Mouse (Mus musculus): ENCODE measurements around the gene Gpr137b.
A peak's percentile ranks its signal among the peaks of the same experiment; 100 is the strongest.
"Not testable (repeated sequence)": the region's sequence is repeated elsewhere in the genome, so short reads cannot be mapped to it uniquely, and the experiment has no call there.

The Gpr137b gene

DNA sequence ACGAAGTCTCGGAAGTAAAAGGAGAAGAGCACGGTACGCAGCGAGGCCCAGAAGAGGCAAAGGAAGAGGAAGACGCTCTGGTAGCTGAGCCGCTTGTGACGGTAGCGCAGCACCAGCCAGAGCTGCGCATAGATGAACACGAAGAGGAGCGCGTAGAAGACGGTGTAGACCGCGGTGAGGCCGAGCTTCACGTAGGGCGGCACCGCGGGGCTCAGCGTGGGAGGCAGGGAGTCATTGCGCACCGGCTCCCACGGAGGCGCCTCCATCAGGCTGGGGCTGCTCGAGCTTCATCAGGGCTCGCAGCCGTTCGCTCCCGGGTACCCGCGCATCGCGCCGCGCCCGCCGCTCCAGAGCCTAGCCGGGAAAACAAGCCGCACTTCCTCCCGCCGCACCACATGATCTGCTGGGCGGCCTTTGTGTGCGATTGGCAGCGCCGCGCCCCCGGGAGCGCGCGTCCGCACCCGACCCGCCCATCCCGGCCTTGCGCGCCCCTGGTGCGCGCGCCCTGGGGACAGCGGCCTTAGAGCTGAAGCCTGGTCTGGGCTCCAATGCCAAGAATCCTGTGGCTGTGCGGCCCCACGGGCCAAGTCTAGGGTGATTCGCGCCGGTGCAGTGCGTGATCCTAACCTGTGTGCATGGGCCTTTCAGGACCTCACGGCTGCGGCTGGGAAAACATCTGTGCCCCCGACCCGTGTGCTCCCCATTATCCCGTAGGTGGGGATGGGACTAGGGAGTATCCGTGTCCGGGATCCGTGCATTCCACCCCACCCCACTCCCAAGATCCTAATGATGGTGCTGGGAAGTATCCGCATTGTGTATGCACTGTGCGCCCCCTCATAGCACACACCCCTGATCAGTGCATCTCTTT, at the start of gene Gpr137b:
TSS of gene Gpr137b (minus strand) at position 787 of the 868 bp plus-strand sequence.
- peak; percentile 26 for DNase-seq (ENCODE audit: low read depth, low spot score)

- DNase-seq (ENCODE audit: low read depth, low spot score), result not testable (repeated sequence)
Measured at GRCm38 (mm10) chr13:13438112-13438953, 44.5 kb upstream of the Gpr137b start.

- DNase-seq (ENCODE audit: low read depth, low spot score), result not testable (repeated sequence)
Measured at GRCm38 (mm10) chr13:13437460-13438015, 43.7 kb upstream of the Gpr137b start, which contains the start of gene Nid1. Nid1 (plus strand) TSS chr13:13437551.

GRCm38 (mm10) chr13:13436161-13436560, 42.3 kb upstream of the Gpr137b start:
- not testable (repeated sequence) for DNase-seq (ENCODE audit: low read depth, low spot score)

- DNase-seq (ENCODE audit: low read depth, low spot score), result not testable (repeated sequence)
Measured at GRCm38 (mm10) chr13:13423301-13423700, 29.5 kb upstream of the Gpr137b start.

DNA sequence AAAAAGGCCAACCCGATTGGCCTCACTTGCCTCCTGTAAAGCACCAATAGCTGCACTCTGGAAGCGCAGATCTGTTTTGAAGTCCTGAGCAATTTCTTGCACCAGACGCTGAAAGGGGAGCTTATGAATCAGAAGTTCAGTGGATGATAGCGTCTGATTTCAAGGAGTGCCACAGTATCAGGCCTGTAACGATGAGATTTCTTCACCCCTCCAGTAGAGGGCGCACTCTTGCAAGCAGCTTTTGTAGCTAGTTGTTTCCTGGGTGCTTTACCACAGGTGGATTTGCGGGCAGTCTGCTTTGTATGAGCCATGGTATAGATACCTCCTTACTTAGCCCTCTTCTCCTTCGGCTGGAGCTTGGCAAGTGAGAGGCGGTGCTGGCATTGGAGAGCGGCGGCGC, 25.0 kb upstream of the Gpr137b start:
- DNase-seq (ENCODE audit: low read depth, low spot score), result not testable (repeated sequence)

DNA sequence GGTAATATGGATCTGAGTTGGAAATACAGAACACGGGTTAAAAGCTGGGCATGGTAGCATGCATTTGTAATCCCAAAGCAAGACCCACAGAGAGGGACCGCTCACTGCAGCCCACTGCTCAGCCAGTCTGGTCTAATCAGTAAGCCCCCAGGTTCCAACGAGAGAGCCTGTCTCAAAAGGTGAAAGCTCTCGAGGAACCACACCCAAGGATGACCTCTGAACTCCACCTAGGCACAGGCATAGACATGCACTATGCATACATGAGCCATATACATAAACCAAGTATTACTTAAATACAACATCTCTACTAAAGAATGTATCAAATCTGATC, 22.2 kb upstream of the Gpr137b start:
- not testable (repeated sequence) for DNase-seq (ENCODE audit: low read depth, low spot score)

DNA sequence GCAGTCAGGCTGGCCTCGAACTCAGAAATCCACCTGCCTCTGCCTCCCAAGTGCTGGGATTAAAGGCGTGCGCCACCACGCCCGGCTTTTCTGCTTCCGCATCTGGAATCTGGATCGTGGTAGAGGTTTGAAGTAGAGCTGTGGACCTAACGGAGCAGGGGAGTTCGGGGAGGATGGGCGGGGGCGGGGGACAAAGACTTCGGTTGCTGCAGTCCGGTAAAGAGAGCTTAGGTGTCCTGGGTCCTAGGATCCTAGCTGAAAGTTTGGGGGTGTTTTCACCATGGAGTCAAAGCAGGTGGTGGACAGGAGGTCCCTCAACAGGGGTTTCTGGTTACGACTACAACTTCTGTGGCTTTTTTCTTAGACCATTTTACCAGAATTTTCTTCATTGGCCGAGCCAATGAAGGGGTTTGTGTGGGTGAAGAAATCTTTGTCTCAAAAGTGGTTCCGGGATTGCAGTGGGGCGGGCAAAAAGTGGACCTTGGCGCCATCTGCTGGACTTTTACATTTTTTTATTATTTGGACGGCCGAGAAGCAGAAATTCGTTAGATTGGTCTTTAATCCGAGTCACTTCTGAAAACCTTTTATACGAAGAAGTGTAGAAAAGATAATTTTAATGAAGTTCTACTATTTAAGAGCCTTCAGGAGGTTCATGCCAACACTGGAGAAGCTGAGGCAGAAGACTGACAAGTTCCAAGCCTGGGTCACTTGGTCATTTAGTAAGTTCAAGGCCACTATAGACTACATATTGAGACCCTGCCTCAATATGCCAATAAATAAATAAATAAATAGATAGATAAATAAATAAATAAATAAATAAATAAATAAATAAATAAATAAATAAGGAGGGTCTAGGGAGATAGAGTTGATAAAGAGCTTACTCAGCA, 21.5 kb upstream of the Gpr137b start:
- peak; percentile 55 for DNase-seq (ENCODE audit: low read depth, low spot score)

- DNase-seq (ENCODE audit: low read depth, low spot score), result no peak
Measured at GRCm38 (mm10) chr13:13414206-13414605, 20.4 kb upstream of the Gpr137b start.

GRCm38 (mm10) chr13:13405511-13405910, 11.7 kb upstream of the Gpr137b start:
- DNase-seq (ENCODE audit: low read depth, low spot score), result not testable (repeated sequence)

GRCm38 (mm10) chr13:13404517-13405155, 10.8 kb upstream of the Gpr137b start:
- DNase-seq (ENCODE audit: low read depth, low spot score), result not testable (repeated sequence)

- not testable (repeated sequence) for DNase-seq (ENCODE audit: low read depth, low spot score)
Measured at GRCm38 (mm10) chr13:13403839-13404238, 10.0 kb upstream of the Gpr137b start.

DNA sequence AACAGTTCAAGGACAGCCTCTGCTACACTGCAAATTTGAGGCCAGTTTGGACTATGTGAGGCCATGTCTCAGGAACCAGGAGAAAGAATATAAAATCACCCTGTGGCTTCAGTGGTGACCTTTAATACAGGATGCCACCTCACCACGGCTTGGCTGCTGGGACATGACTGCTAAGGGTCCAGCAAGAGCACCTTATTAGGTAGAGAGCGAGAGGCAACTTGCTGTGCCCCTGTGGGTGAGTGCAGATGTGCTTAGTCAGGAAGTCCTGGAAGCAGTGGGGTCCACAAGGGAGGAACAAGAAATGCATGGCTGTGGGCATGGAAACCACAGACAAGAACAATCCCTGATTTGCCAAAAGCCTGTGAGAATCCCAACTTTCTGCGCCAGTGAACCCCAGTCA, 9.6 kb upstream of the Gpr137b start:
- DNase-seq (ENCODE audit: low read depth, low spot score), result not testable (repeated sequence)

- not testable (repeated sequence) for DNase-seq (ENCODE audit: low read depth, low spot score)
Measured at GRCm38 (mm10) chr13:13402818-13403217, 9.0 kb upstream of the Gpr137b start.

- DNase-seq (ENCODE audit: low read depth, low spot score), result not testable (repeated sequence)
Measured at GRCm38 (mm10) chr13:13400851-13401250, 7.0 kb upstream of the Gpr137b start.

GRCm38 (mm10) chr13:13394096-13394395, 232 bp upstream of the Gpr137b start:
- peak; percentile 18 for DNase-seq (ENCODE audit: low read depth, low spot score)

GRCm38 (mm10) chr13:13378168-13378859, 15.5 kb downstream of the Gpr137b start:
- DNase-seq (ENCODE audit: low read depth, low spot score), result not testable (repeated sequence)

DNA sequence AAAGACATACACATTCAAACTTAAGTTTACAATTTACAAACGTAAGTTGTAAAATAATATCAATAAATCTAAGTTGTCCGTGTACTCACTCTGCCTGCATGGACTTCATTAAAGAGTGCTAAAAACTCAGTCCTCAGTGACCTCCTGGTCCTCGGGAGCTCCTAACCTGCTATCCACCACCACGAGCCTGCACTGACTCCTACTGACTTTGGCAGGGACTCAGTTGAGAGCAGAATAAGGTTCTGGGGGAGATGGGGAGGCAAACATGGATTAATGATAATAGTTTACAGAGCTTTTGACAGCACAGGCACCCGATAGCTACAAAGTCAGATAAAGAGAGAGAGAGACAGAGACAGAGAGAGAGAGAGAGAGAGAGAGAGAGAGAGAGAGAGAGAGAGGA, 16.6 kb downstream of the Gpr137b start:
- DNase-seq (ENCODE audit: low read depth, low spot score), result no peak

- DNase-seq (ENCODE audit: low read depth, low spot score), result not testable (repeated sequence)
Measured at GRCm38 (mm10) chr13:13373965-13374364, 19.8 kb downstream of the Gpr137b start.

DNA sequence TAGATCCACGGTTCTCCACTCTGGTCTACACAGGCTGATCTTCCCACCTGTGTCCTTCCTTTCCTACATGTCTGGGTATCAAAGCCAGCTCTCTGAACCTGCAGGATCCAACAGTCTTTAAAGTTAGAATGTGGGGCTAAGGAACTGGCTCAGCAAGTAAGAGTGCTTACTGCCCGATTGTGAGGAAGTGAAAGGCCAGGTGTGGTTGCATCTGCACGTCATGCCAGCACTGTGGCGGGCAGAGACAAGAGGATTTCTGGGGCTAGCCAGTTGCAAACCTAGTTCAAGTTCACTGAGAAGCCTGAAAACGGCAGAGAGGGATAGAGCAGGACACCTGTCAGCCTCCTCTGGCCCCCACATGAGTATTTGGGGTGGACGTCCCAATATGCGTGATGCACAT, 22.4 kb downstream of the Gpr137b start:
- DNase-seq (ENCODE audit: low read depth, low spot score), result not testable (repeated sequence)
